Mouse (Mus musculus): ENCODE data around the gene Adgrb3. TPM values are rescaled to one million over a fixed set of nuclear protein-coding genes. Genes with fewer than 3 reads are reported as not detected.
"Not testable (repeated sequence)": the region's sequence is repeated elsewhere in the genome, so short reads cannot be mapped to it uniquely, and the experiment has no call there.

Adgrb3 gene
- polyA plus RNA-seq, 1 experiment from 2014 or later: 19.9 TPM

DNA sequence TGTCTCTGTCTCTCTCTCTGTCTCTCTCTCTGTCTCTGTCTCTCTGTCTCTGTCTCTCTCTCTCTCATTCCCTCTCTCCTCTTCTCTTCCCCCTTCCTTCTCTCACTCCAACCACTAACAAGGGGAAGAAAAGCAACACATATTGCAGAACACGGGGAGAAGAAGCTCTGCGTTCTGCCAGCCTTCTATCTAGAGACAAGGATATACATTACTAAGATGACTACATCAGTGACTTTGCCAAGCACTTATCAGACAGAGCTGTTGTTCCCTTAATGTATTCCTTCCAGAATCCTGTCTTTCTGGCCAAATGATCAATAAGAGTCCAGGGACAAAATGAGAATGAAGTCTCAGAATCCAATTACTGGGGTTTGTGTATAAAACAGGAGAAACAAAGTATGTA lies 123.2 kb downstream of the Adgrb3 start:
- no peak overlapping the region for H3K4me3 ChIP-seq
- no peak for ATAC-seq (ENCODE audit: low FRiP score, low read depth)
- H3K4me1 ChIP-seq: no peaks in the 10 kb centered on the region
- no peaks in the 10 kb centered on the region for H3K36me3 ChIP-seq
- H3K9me3 ChIP-seq: no peaks in the 10 kb centered on the region
- H3K9ac ChIP-seq: no peak overlapping the region
- H3K27ac ChIP-seq: no peak overlapping the region
- no peak overlapping the region for H3K4me2 ChIP-seq (replicated peaks)
- WGBS: 93% methylated on average over 2 of the region's 2 CpGs
- H3K27me3 ChIP-seq (replicated peaks): no peaks in the 10 kb centered on the region

GRCm38 (mm10) chr1:25698702-25699250 lies 130.7 kb downstream of the Adgrb3 start:
- no peaks in the 10 kb centered on the region for H3K4me1 ChIP-seq
- H3K4me2 ChIP-seq (replicated peaks): no peak overlapping the region
- no peaks in the 10 kb centered on the region for H3K36me3 ChIP-seq
- no peak overlapping the region for H3K4me3 ChIP-seq
- no peaks in the 10 kb centered on the region for H3K27me3 ChIP-seq (replicated peaks)
- no peak overlapping the region for H3K27ac ChIP-seq
- 92% methylated on average over 6 of the region's 6 CpGs for WGBS
- H3K9me3 ChIP-seq: no peaks in the 10 kb centered on the region
- no peak for ATAC-seq (ENCODE audit: low FRiP score, low read depth)
- H3K9ac ChIP-seq: no peak overlapping the region

DNA sequence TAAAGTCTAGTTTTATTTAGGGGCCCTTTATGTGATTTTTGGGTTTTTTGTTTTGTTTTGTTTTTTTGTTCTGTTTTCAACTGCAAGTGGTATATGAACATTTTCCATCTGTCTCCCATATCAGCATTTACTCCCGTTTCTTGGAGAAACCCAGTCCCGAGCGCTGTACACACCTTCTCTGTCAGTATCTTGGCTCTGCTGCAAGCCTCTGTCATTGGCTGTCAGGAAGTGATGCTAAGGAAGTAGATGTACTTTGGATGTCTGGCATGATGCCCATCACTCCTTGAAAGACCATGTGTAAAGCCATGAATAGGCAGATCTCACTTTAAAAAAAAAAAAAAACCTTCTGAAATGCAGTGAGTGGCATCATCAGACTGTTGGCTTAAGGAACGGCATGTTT lies 132.3 kb downstream of the Adgrb3 start:
- no peak for ATAC-seq (ENCODE audit: low FRiP score, low read depth)
- WGBS: 96% methylated on average over 4 of the region's 4 CpGs

DNA sequence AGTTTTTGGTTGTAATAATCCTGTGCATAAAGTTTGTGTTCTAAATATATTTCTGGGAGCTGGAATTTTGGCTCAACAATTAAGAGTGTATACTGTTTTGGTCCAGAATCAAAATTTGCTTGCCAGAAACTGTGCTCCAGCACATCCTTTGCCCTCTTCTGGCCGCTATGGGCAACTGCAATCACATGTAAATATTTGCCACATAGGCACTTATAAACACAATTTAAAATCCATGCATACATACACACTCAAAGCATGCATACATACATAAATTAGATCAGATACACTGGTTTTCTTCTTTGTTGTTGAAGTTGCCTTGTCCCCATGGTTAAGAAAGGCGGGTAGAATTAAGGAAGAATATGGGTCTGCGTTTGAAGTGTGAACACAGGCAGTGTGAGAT lies 132.7 kb downstream of the Adgrb3 start:
- Histone ChIP-seq H3K9ac (no peak overlapping the region), H3K36me3 (no peaks in the 10 kb centered on the region), H3K27ac (no peak overlapping the region), H3K9me3 (no peaks in the 10 kb centered on the region), H3K4me1 (no peaks in the 10 kb centered on the region), H3K4me2 (replicated peaks) (no peak overlapping the region), H3K27me3 (replicated peaks) (no peaks in the 10 kb centered on the region), H3K4me3 (no peak overlapping the region)
- ATAC-seq (ENCODE audit: low FRiP score, low read depth): no peak
- WGBS: 67% methylated on average over 3 of the region's 3 CpGs

More for the DNA sequence above, 132.3 kb downstream of the Adgrb3 start:
- no peaks in the 10 kb centered on the region for H3K9me3 ChIP-seq
- H3K27ac ChIP-seq: no peak overlapping the region
- no peak overlapping the region for H3K4me2 ChIP-seq (replicated peaks)
- H3K9ac ChIP-seq: no peak overlapping the region
- H3K36me3 ChIP-seq: no peaks in the 10 kb centered on the region
- H3K4me3 ChIP-seq: no peak overlapping the region
- H3K27me3 ChIP-seq (replicated peaks): no peaks in the 10 kb centered on the region
- no peaks in the 10 kb centered on the region for H3K4me1 ChIP-seq

DNA sequence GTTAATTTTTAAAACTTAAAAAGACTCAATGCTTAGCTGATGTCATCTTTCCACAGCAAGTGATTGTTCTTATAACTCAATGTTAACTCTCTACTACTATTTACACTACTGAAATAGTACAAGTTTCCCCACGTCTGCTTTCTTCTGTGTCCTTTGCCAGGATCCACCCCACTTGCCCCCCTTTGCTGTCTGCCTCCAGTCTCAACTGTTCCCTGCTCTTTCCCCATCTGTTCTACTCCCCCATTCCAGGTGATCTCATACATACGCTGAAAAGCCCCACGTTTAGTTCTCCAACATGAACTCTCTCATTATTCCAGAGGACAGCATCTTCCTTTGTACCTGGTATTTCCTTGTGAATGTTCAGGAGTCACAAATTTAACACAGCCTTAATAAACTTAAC lies 147.4 kb downstream of the Adgrb3 start:
- WGBS: 80% methylated on average over 3 of the region's 3 CpGs
- Histone ChIP-seq H3K27ac (no peak overlapping the region), H3K27me3 (replicated peaks) (no peaks in the 10 kb centered on the region), H3K4me1 (no peaks in the 10 kb centered on the region), H3K36me3 (no peaks in the 10 kb centered on the region), H3K4me2 (replicated peaks) (no peak overlapping the region), H3K9me3 (no peaks in the 10 kb centered on the region), H3K4me3 (no peak overlapping the region), H3K9ac (no peak overlapping the region)
- ATAC-seq (ENCODE audit: low FRiP score, low read depth): no peak

- Histone ChIP-seq H3K36me3 (no peaks in the 10 kb centered on the region), H3K27me3 (replicated peaks) (no peaks in the 10 kb centered on the region), H3K9ac (no peak overlapping the region), H3K4me3 (no peak overlapping the region), H3K9me3 (no peaks in the 10 kb centered on the region), H3K4me2 (replicated peaks) (no peak overlapping the region), H3K4me1 (no peaks in the 10 kb centered on the region), H3K27ac (no peak overlapping the region)
- no peak for ATAC-seq (ENCODE audit: low FRiP score, low read depth)
- 63% methylated on average over 2 of the region's 2 CpGs for WGBS
These were observed 149.9 kb downstream of the Adgrb3 start for GRCm38 (mm10) chr1:25679656-25680055.

DNA sequence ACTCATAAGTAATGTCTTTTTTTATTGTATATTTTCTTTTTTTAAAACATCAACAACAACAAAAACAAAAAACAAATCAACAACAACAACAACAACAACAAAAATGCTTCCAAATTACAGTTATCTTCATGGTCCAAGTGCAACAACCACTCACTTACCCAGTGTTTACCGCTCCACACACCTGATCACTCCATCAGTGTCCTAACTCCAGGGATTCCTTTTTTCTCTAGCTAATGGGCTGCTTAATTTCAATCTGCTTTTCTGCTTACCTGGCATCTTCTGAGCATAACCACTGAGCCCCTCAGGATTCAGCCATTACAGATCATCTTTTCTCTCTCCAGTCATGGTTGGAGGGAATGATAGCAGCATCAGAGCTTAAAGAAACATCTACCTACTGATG lies 176.8 kb downstream of the Adgrb3 start:
- Histone ChIP-seq H3K4me2 (replicated peaks) (no peak overlapping the region), H3K9ac (no peak overlapping the region), H3K9me3 (no peaks in the 10 kb centered on the region), H3K36me3 (no peaks in the 10 kb centered on the region), H3K27ac (no peak overlapping the region), H3K4me1 (no peaks in the 10 kb centered on the region), H3K4me3 (no peak overlapping the region), H3K27me3 (replicated peaks) (no peaks in the 10 kb centered on the region)
- ATAC-seq (ENCODE audit: low FRiP score, low read depth): no peak
- 100% methylated on average over 1 of the region's 1 CpGs for WGBS

DNA sequence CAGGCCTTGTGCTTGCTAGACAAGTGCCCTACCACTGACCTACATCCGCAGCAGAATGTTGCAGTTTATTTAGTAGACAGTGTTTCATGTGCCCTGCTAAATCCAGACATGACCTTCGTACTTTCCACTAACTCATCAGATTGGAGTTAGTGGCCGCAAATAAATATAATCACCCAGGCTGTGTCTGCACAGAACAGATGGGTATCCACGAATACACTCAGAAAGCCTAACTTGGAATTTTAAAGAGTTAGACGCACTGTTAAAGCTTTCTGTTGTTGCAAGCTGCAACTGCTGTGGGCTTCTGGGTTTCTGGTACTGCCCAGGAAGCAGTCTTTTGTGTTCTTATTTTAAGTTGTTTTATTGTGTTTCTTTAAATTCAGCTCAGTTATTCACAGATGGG lies 185.3 kb downstream of the Adgrb3 start:
- ATAC-seq (ENCODE audit: low FRiP score, low read depth): no peak
- no peak overlapping the region for H3K27ac ChIP-seq
- no peak overlapping the region for H3K9ac ChIP-seq
- H3K9me3 ChIP-seq: no peaks in the 10 kb centered on the region
- no peak overlapping the region for H3K4me2 ChIP-seq (replicated peaks)
- H3K27me3 ChIP-seq (replicated peaks): no peaks in the 10 kb centered on the region
- H3K36me3 ChIP-seq: no peaks in the 10 kb centered on the region
- no peak overlapping the region for H3K4me3 ChIP-seq
- no peaks in the 10 kb centered on the region for H3K4me1 ChIP-seq
- 83% methylated on average over 5 of the region's 5 CpGs for WGBS

- no peak for ATAC-seq (ENCODE audit: low FRiP score, low read depth)
- H3K9me3 ChIP-seq: no peaks in the 10 kb centered on the region
- no peak overlapping the region for H3K4me3 ChIP-seq
- H3K27ac ChIP-seq: no peak overlapping the region
- no peaks in the 10 kb centered on the region for H3K4me1 ChIP-seq
- H3K36me3 ChIP-seq: no peaks in the 10 kb centered on the region
- WGBS: 67% methylated on average over 4 of the region's 4 CpGs
- no peak overlapping the region for H3K4me2 ChIP-seq (replicated peaks)
- no peaks in the 10 kb centered on the region for H3K27me3 ChIP-seq (replicated peaks)
- H3K9ac ChIP-seq: no peak overlapping the region
These were observed 208.0 kb downstream of the Adgrb3 start for GRCm38 (mm10) chr1:25621458-25621857.

DNA sequence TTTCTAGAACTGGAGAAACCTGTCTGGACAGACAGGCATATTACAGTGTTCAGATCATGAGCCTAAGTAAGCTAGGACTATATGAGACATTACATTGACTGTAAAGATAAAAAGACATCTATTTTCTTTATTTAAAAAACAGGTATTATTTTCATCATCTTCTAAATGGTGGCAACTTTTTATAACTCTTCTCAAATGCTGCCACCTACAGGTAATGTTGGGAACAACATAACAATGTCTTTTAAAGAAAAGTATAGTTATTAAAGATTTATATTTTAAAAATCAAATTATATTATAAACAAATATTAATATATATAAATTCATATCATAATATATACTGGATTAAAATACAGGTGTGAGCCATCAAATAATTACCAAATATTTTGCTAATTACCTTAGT lies 212.6 kb downstream of the Adgrb3 start:
- no peak overlapping the region for H3K4me3 ChIP-seq
- no peaks in the 10 kb centered on the region for H3K4me1 ChIP-seq
- H3K27ac ChIP-seq: no peak overlapping the region
- H3K9me3 ChIP-seq: no peaks in the 10 kb centered on the region
- no peak overlapping the region for H3K9ac ChIP-seq
- no peak for ATAC-seq (ENCODE audit: low FRiP score, low read depth)
- H3K4me2 ChIP-seq (replicated peaks): no peak overlapping the region
- H3K36me3 ChIP-seq: no peaks in the 10 kb centered on the region
- no peaks in the 10 kb centered on the region for H3K27me3 ChIP-seq (replicated peaks)

DNA sequence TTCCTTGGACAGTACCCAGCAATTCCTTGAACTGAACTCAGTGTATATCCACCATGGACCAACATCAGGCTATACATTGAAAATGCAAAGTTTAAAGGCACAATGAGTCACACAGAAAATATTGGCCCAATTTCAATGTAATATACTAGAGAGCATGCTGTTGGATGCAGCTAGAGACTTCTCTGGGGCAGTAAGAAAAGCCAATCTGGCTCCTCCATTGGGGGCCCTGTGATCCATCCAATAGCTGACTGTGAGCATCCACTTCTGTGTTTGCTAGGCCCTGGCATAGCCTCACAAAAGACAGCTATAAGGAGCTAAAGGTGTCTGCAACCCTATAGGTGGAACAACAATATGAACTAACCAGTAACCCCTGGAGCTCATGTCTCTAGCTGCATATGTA lies 218.7 kb downstream of the Adgrb3 start:
- not testable (repeated sequence) for H3K27ac ChIP-seq; H3K4me2 ChIP-seq (replicated peaks); H3K27me3 ChIP-seq (replicated peaks); ATAC-seq (ENCODE audit: low FRiP score, low read depth); H3K4me3 ChIP-seq; H3K36me3 ChIP-seq; H3K9ac ChIP-seq; H3K9me3 ChIP-seq; H3K4me1 ChIP-seq

GRCm38 (mm10) chr1:25598941-25599340 lies 230.6 kb downstream of the Adgrb3 start:
- no peak overlapping the region for H3K4me2 ChIP-seq (replicated peaks)
- ATAC-seq (ENCODE audit: low FRiP score, low read depth): no peak
- H3K9me3 ChIP-seq: no peaks in the 10 kb centered on the region
- H3K27ac ChIP-seq: no peak overlapping the region
- no peaks in the 10 kb centered on the region for H3K27me3 ChIP-seq (replicated peaks)
- H3K4me1 ChIP-seq: no peaks in the 10 kb centered on the region
- H3K9ac ChIP-seq: no peak overlapping the region
- 88% methylated on average over 5 of the region's 5 CpGs for WGBS
- H3K36me3 ChIP-seq: no peaks in the 10 kb centered on the region
- no peak overlapping the region for H3K4me3 ChIP-seq

DNA sequence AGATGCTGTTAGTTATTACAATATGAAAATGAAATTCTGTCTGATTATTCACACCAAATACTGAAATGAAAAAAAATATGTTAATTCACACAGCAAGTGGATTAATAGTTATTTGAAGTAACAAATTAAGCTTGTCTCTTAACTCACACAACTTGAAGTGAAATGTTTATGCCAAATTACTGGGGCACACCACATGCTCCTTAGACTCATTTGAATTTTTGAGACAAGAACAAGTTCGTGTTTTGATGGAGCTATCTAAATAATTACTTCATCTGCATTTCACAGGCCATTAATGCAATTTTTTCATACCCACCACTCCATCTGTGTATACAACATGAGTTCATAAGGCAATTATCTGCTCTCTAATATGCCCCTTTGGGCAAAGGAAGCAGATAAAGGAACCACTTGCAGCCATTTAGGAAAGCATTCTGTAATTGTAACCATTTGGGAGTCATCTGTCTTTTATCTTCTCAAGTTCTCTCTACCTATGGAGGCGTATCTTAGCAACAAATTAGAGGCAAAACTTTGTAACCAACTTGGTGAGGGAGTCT lies 240.9 kb downstream of the Adgrb3 start:
- ATAC-seq (ENCODE audit: low FRiP score, low read depth): no peak
- no peak overlapping the region for H3K27ac ChIP-seq
- no peaks in the 10 kb centered on the region for H3K9me3 ChIP-seq
- no peaks in the 10 kb centered on the region for H3K36me3 ChIP-seq
- no peaks in the 10 kb centered on the region for H3K4me1 ChIP-seq
- H3K4me3 ChIP-seq: no peak overlapping the region
- no peaks in the 10 kb centered on the region for H3K27me3 ChIP-seq (replicated peaks)
- WGBS: 57% methylated on average over 2 of the region's 2 CpGs
- H3K4me2 ChIP-seq (replicated peaks): no peak overlapping the region
- H3K9ac ChIP-seq: no peak overlapping the region

Measured in neural tube, embryonic 12.5 days (tissue).